Mouse (Mus musculus): ENCODE results near the gene Abhd2. TPM values are rescaled to one million over a fixed set of nuclear protein-coding genes. Genes with fewer than 3 reads are reported as not detected.
A peak's percentile ranks its signal among the peaks of the same experiment; 100 is the strongest.

The Abhd2 gene
- polyA plus RNA-seq, 1 experiment from 2014 or later: 13.9 TPM

DNA sequence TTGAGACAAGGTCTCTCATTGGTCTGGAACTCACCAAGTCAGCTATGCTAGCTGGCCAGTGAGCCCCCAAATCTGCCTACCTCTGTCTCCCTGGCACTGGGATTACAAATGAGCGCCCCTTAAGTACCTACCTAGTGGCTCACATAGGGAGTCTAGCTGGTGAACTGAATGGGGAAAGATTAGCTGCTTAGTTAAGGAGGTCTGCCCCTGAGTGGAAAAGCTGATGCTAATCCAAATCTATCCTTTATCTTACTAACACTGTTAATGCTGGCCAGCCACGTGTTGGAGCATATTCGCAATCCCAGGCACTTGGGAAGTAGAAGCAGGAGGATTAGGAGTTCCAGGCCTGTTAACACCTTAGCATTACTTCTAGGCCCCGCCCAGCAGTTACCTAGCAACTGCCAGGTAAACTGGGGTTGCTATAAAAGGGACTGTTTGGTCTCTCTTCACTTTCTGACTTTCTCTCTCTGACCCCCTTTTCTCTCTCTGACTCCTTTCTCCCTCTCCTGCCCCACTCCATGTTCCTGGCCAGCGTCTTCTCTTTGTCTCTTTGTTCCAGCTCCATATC is 117.2 kb downstream of the Abhd2 start:
- no peak overlapping the region for H3K9ac ChIP-seq
- 67% methylated on average over 5 of the region's 5 CpGs for WGBS
- no peak overlapping the region for H3K27ac ChIP-seq
- no peak overlapping the region for H3K4me2 ChIP-seq
- H3K36me3 ChIP-seq: no peaks in the 10 kb centered on the region
- no peak overlapping the region for H3K4me3 ChIP-seq
- no peak for ATAC-seq (ENCODE audit: insufficient number of reproducible peaks, insufficient read depth, low FRiP score, low TSS enrichment, low read depth)
- H3K27me3 ChIP-seq: no peaks in the 10 kb centered on the region
- no peaks in the 10 kb centered on the region for H3K9me3 ChIP-seq
- H3K4me1 ChIP-seq: peaks cover 18% of the 10 kb centered on the region; the same call in 1 of the 2 replicates

DNA sequence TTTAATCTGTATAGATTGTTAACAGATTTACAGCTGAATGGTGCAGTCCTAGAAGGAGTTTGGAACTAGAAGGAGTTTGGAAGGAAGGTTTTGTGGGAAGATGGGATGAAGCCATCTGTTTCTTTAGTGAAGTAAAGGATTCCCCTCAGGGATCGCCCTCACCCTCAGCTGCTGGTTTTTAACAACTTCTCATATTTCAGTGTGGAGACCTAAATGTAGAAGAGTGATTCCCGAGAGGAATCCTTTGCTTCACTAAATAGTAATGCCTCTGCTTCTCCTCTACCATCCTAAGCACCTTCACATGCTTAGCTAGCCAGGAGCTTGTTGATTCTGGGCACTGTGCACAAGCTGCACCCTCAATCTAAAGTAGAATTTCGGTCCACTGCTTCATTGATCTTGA is 118.5 kb downstream of the Abhd2 start:
- H3K9ac ChIP-seq: peak overlapping the region; percentile 79
- no peaks in the 10 kb centered on the region for H3K36me3 ChIP-seq
- no peaks in the 10 kb centered on the region for H3K27me3 ChIP-seq
- H3K4me3 ChIP-seq: peak overlapping the region; percentile 65
- 3% methylated on average over 3 of the region's 3 CpGs for WGBS
- no peak for ATAC-seq (ENCODE audit: insufficient number of reproducible peaks, insufficient read depth, low FRiP score, low TSS enrichment, low read depth)
- H3K4me1 ChIP-seq: peaks cover 18% of the 10 kb centered on the region; the same call in 1 of the 2 replicates
- peak overlapping the region; percentile 83 for H3K4me2 ChIP-seq
- no peaks in the 10 kb centered on the region for H3K9me3 ChIP-seq
- peak overlapping the region; percentile 93 for H3K27ac ChIP-seq

GRCm38 (mm10) chr7:79391883-79392649 is 119.1 kb downstream of the Abhd2 start, which contains the start of gene Fanci:
TSS of gene Fanci (plus strand) at chr7:79391929.
- peak within 1 kb of the TSS; percentile 93 for H3K27ac ChIP-seq
- under 1% methylated on average over 44 of the region's 44 CpGs for WGBS
- H3K4me2 ChIP-seq: peak within 1 kb of the TSS; percentile 83
- H3K4me1 ChIP-seq: peaks cover 12% of the 10 kb centered on the region; the same call in 1 of the 2 replicates
- peak within 1 kb of the TSS; percentile 65 for H3K4me3 ChIP-seq
- no peaks in the 10 kb centered on the region for H3K27me3 ChIP-seq
- peak; percentile 87 for ATAC-seq (ENCODE audit: insufficient number of reproducible peaks, insufficient read depth, low FRiP score, low TSS enrichment, low read depth)
- no peaks in the 10 kb centered on the region for H3K36me3 ChIP-seq
- no peaks in the 10 kb centered on the region for H3K9me3 ChIP-seq
- H3K9ac ChIP-seq: peak within 1 kb of the TSS; percentile 79

DNA sequence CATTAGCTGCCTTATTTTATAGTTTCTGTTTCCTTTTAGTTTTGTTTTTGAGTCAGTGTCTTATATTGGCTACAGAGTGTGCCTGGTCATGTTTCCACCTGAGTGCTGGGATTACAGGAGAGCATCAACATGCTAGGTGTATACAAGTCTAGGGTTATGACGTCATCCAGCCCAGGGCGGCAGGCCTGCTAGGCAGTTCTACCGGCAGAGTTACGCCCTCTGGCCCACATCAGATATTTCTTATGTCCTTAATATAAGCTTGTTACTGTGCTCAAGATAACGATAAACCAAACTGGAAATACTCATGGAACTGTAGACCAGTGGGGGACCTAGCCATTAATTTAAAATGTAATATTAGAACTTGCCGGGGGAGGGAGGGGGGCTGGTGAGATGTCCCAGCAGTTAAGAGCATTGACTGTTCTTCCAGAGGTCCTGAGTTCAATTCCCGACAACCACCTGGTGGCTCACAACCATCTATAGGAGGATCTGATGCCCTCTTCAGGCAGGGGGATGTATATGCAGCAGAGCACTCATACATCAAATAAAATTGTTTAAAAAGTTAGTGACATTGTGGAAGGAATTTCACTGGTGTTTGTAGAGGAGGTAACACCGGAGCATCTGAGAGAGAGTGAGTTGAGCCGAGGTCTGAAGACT is 120.0 kb downstream of the Abhd2 start:
- no peak for ATAC-seq (ENCODE audit: insufficient number of reproducible peaks, insufficient read depth, low FRiP score, low TSS enrichment, low read depth)

DNA sequence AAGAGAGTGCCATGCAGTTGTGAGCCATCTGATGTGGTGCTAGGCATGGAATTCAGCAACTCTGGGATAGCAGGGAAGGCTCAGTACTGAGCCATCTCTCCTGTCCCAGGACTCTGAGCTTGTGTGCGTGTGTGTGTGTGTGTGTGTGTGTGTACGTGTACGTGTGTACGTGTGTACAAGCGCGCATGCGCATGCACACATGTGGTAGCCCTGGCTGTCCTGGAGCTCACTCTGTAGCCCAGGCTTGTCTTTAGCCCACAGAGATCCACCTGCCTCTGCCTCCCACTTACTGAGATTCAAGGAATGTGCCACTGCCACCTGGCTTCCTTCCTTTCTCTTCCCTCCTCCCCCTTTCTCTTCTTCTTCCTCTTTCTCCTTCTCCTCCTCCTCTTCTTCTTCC is 120.9 kb downstream of the Abhd2 start:
- no peak for ATAC-seq (ENCODE audit: insufficient number of reproducible peaks, insufficient read depth, low FRiP score, low TSS enrichment, low read depth)
- H3K27ac ChIP-seq: no peak overlapping the region
- H3K36me3 ChIP-seq: no peaks in the 10 kb centered on the region
- H3K9me3 ChIP-seq: no peaks in the 10 kb centered on the region
- H3K4me1 ChIP-seq: peaks cover 7% of the 10 kb centered on the region; the same call in 1 of the 2 replicates
- no peak overlapping the region for H3K4me3 ChIP-seq
- H3K4me2 ChIP-seq: no peak overlapping the region
- H3K9ac ChIP-seq: no peak overlapping the region
- 96% methylated on average over 7 of the region's 7 CpGs for WGBS
- no peaks in the 10 kb centered on the region for H3K27me3 ChIP-seq

More for the DNA sequence above, 120.0 kb downstream of the Abhd2 start:
- Histone ChIP-seq H3K4me1 (peaks cover 11% of the 10 kb centered on the region; the same call in 1 of the 2 replicates), H3K9me3 (no peaks in the 10 kb centered on the region), H3K27ac (no peak overlapping the region), H3K4me3 (peak overlapping the region; percentile 65), H3K27me3 (no peaks in the 10 kb centered on the region), H3K4me2 (peak overlapping the region; percentile 83), H3K36me3 (no peaks in the 10 kb centered on the region), H3K9ac (0 out of 2 replicates have a peak overlapping the region, but pooled peaks have one; percentile 79)
- 54% methylated on average over 9 of the region's 9 CpGs for WGBS

GRCm38 (mm10) chr7:79394666-79395065 is 121.7 kb downstream of the Abhd2 start:
- Histone ChIP-seq H3K27me3 (no peaks in the 10 kb centered on the region), H3K27ac (no peak overlapping the region), H3K4me3 (no peak overlapping the region), H3K9ac (no peak overlapping the region), H3K4me2 (no peak overlapping the region), H3K4me1 (peaks cover 7% of the 10 kb centered on the region; the same call in 1 of the 2 replicates), H3K36me3 (no peaks in the 10 kb centered on the region), H3K9me3 (no peaks in the 10 kb centered on the region)
- 70% methylated on average over 7 of the region's 7 CpGs for WGBS
- ATAC-seq (ENCODE audit: insufficient number of reproducible peaks, insufficient read depth, low FRiP score, low TSS enrichment, low read depth): no peak

DNA sequence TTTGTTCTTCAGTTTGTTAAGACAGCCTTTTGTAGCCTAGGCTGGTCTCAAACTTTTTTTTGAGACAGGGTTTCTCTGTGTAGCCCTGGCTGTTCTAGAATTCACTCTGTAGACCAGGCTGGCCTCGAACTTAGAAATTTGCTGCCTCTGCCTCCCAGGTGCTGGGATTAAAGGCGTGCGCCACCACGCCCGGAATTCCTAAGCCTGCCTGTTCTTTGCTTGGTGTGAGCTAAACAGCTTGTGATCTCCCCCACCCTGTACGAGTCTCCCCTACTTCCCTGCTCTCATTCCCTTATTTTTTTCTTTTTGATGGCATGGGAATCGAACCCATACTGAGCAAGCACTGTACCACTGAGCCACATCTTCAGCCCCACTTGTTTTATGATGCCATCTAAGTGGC is 122.2 kb downstream of the Abhd2 start:
- Histone ChIP-seq H3K9ac (no peak overlapping the region), H3K27ac (no peak overlapping the region), H3K4me1 (peaks cover 7% of the 10 kb centered on the region; the same call in 1 of the 2 replicates), H3K4me3 (no peak overlapping the region), H3K4me2 (no peak overlapping the region), H3K9me3 (no peaks in the 10 kb centered on the region), H3K27me3 (no peaks in the 10 kb centered on the region), H3K36me3 (no peaks in the 10 kb centered on the region)
- 84% methylated on average over 7 of the region's 7 CpGs for WGBS
- no peak for ATAC-seq (ENCODE audit: insufficient number of reproducible peaks, insufficient read depth, low FRiP score, low TSS enrichment, low read depth)

DNA sequence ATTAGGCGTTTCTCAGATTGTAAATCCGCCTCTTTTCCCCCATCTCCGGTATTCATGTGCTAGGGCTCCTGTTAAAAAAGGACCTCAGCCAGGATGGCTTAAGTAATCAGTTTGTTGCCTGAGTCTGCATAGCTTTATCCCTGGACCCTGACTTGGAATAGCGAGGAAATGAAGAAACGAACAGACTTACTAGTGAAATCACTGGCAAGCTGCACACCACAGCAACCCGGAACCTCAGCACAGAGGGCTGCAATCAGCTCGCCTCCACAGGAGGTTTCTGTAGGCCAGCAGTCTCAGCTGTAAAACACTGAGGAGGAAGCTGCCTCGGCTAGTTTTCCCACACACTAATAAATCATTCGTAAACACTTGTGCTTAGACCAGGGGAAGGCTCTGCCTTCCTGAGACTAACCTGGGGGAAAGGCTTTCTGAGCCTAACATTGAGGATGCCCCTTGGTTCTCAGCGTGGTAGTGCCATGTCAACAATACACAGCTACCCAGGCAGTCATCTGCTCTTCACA is 124.5 kb downstream of the Abhd2 start:
- H3K27me3 ChIP-seq: no peaks in the 10 kb centered on the region
- peaks cover 4% of the 10 kb centered on the region; the same call in 1 of the 2 replicates for H3K4me1 ChIP-seq
- no peaks in the 10 kb centered on the region for H3K36me3 ChIP-seq
- H3K4me2 ChIP-seq: no peak overlapping the region
- peak overlapping the region; percentile 49; the same call in 1 of the 2 replicates for H3K9ac ChIP-seq
- no peak overlapping the region for H3K4me3 ChIP-seq
- H3K27ac ChIP-seq: no peak overlapping the region
- H3K9me3 ChIP-seq: no peaks in the 10 kb centered on the region
- 90% methylated on average over 10 of the region's 10 CpGs for WGBS
- ATAC-seq (ENCODE audit: insufficient number of reproducible peaks, insufficient read depth, low FRiP score, low TSS enrichment, low read depth): no peak

DNA sequence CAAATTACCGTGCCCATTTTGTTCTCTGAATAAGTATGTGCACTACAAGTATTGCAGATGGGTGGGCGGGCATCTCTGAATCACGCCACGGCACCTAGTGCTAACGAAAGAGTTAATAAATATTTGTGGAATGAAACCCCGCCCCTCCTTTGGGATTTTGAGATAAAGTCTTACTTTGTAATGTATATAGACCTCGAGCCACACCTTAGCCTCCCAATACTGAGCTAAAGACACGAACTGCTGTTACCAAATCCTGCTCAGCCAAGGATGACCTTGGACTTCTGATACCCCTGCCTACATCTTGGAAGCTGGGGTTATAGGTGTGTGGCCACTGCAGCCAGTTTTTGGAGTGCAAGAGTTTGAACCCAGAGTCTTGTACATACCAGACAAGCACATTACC is 125.4 kb downstream of the Abhd2 start:
- Histone ChIP-seq H3K4me3 (no peak overlapping the region), H3K27me3 (no peaks in the 10 kb centered on the region), H3K4me2 (no peak overlapping the region), H3K27ac (no peak overlapping the region), H3K9me3 (no peaks in the 10 kb centered on the region), H3K4me1 (no peaks in the 10 kb centered on the region), H3K9ac (no peak overlapping the region), H3K36me3 (no peaks in the 10 kb centered on the region)
- ATAC-seq (ENCODE audit: insufficient number of reproducible peaks, insufficient read depth, low FRiP score, low TSS enrichment, low read depth): no peak
- 85% methylated on average over 8 of the region's 8 CpGs for WGBS

DNA sequence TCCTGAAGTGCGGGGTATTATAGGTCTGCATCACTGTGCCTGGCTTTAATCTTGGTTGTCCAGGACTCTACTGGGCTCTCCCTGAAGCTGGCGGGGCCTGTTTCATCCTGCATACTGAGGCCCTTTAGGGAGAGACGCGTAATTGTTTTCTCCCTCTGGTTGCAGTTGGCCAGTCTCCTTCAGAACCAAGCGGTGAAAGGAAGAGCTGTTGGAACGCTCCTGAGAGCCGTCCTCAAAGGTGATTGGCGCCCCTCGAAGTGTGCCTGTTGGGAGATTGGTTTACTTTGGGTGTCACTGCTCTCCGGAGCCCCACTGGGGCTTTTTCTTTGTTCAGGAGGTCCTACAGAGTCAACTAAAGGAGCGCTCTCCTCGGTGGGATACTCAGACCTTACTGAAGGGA is 126.0 kb downstream of the Abhd2 start:
- no peak for ATAC-seq (ENCODE audit: insufficient number of reproducible peaks, insufficient read depth, low FRiP score, low TSS enrichment, low read depth)
- WGBS: 72% methylated on average over 12 of the region's 12 CpGs

GRCm38 (mm10) chr7:79400296-79400695 is 127.3 kb downstream of the Abhd2 start:
- ATAC-seq (ENCODE audit: insufficient number of reproducible peaks, insufficient read depth, low FRiP score, low TSS enrichment, low read depth): no peak
- Histone ChIP-seq H3K4me2 (no peak overlapping the region), H3K27me3 (no peaks in the 10 kb centered on the region), H3K4me1 (no peaks in the 10 kb centered on the region), H3K4me3 (no peak overlapping the region), H3K36me3 (no peaks in the 10 kb centered on the region), H3K27ac (no peak overlapping the region), H3K9ac (no peak overlapping the region), H3K9me3 (no peaks in the 10 kb centered on the region)
- WGBS: 82% methylated on average over 3 of the region's 3 CpGs

More for the DNA sequence above, 126.0 kb downstream of the Abhd2 start:
- Histone ChIP-seq H3K27me3 (no peaks in the 10 kb centered on the region), H3K4me1 (no peaks in the 10 kb centered on the region), H3K27ac (no peak overlapping the region), H3K4me2 (no peak overlapping the region), H3K9ac (no peak overlapping the region), H3K36me3 (no peaks in the 10 kb centered on the region), H3K9me3 (no peaks in the 10 kb centered on the region), H3K4me3 (no peak overlapping the region)

Data from embryonic facial prominence, embryonic 13.5 days (tissue).